Mouse (Mus musculus): ENCODE data around the gene Msmb. TPM values are rescaled to one million over a fixed set of nuclear protein-coding genes. Genes with fewer than 3 reads are reported as not detected.
"Not testable (repeated sequence)": the region's sequence is repeated elsewhere in the genome, so short reads cannot be mapped to it uniquely, and the experiment has no call there.

The Msmb gene
- total and polyA plus RNA-seq, 3 experiments: not detected

- DNase-seq: no peak
Observed at GRCm38 (mm10) chr14:32179393-32180195, 37.8 kb downstream of the Msmb start.

- DNase-seq: no peak
Observed at GRCm38 (mm10) chr14:32180861-32181260, 39.0 kb downstream of the Msmb start.

GRCm38 (mm10) chr14:32183846-32184245 lies 42.0 kb downstream of the Msmb start:
- no peak for DNase-seq

- peak; percentile 43 for DNase-seq
Observed at GRCm38 (mm10) chr14:32190627-32191391, 49.0 kb downstream of the Msmb start.

GRCm38 (mm10) chr14:32191926-32192325 lies 50.1 kb downstream of the Msmb start:
- no peak for DNase-seq

- DNase-seq: peak; percentile 64
Observed at GRCm38 (mm10) chr14:32192437-32192836, 50.6 kb downstream of the Msmb start.

- not testable (repeated sequence) for DNase-seq
Observed at GRCm38 (mm10) chr14:32193557-32193956, 51.7 kb downstream of the Msmb start.

GRCm38 (mm10) chr14:32201354-32201753 lies 59.5 kb downstream of the Msmb start:
- DNase-seq: no peak

GRCm38 (mm10) chr14:32201791-32202451 lies 60.1 kb downstream of the Msmb start, which contains the start of the genes Timm23 and Parg:
Timm23 (minus strand) TSS chr14:32201898.
Parg (plus strand) TSS chr14:32201949.
- peak; percentile 93 for DNase-seq

Other genes with a start within 250 kb of the Msmb start
- gene Galnt15, start 113.0 kb upstream of the Msmb start, total RNA-seq (2021): 10 to 100 TPM in 1 of 2 experiments, 1 to 10 TPM in 1; 5.2 to 14.5 TPM
- 3.6 and 4.8 TPM in 2 replicates for gene Galnt15, start 113.0 kb upstream of the Msmb start, polyA plus RNA-seq (2012; rRNA removed)
- 10 to 100 TPM; 41.8 to 41.9 TPM for gene Oxnad1, start 56.6 kb upstream of the Msmb start, total RNA-seq (2021)
- 16.8 and 18.5 TPM in 2 replicates for gene Oxnad1, start 56.6 kb upstream of the Msmb start, polyA plus RNA-seq (2012; rRNA removed)
- gene Dph3, start 56.3 kb upstream of the Msmb start, total RNA-seq (2021): 10 to 100 TPM; 67.7 to 74.9 TPM
- 7.0 and 8.4 TPM in 2 replicates for gene Dph3, start 56.3 kb upstream of the Msmb start, polyA plus RNA-seq (2012; rRNA removed)
- gene Ncoa4, start 17.8 kb downstream of the Msmb start, total RNA-seq (2021): 100 to 1,000 TPM; 155 to 232 TPM
- 18.6 and 27.6 TPM in 2 replicates for gene Ncoa4, start 17.8 kb downstream of the Msmb start, polyA plus RNA-seq (2012; rRNA removed)
- gene Timm23, start 59.9 kb downstream of the Msmb start, total RNA-seq (2021): 100 to 1,000 TPM; 150 to 152 TPM
- gene Timm23, start 59.9 kb downstream of the Msmb start, polyA plus RNA-seq (2012; rRNA removed): 165 TPM in 2 replicates
- 10 to 100 TPM; 49.0 to 69.1 TPM for gene Parg, start 59.9 kb downstream of the Msmb start, total RNA-seq (2021)
- 6.3 and 8.9 TPM in 2 replicates for gene Parg, start 59.9 kb downstream of the Msmb start, polyA plus RNA-seq (2012; rRNA removed)
- 10 to 100 TPM in 1 of 2 experiments, 1 to 10 TPM in 1; 5.5 to 10.6 TPM for gene Ogdhl, start 180.0 kb downstream of the Msmb start, total RNA-seq (2021)
- 7.1 and 9.0 TPM in 2 replicates for gene Ogdhl, start 180.0 kb downstream of the Msmb start, polyA plus RNA-seq (2012; rRNA removed)
- not detected for gene 1700024G13Rik, start 246.4 kb downstream of the Msmb start, total RNA-seq (2021)
- not detected in 2 replicates for gene 1700024G13Rik, start 246.4 kb downstream of the Msmb start, polyA plus RNA-seq (2012; rRNA removed)